Mouse (Mus musculus): ENCODE data around the gene Diablo. TPM values are rescaled to one million over a fixed set of nuclear protein-coding genes. Genes with fewer than 3 reads are reported as not detected.
A peak's percentile ranks its signal among the peaks of the same experiment; 100 is the strongest.

Diablo gene
- polyA plus RNA-seq, 1 experiment from 2014 or later, result 95.1 TPM

GRCm38 (mm10) chr5:123530056-123530455, 6.1 kb upstream of the Diablo start:
- no peaks in the 10 kb centered on the region for H3K27me3 ChIP-seq (ENCODE audit: control insufficient read depth, insufficient read depth, low read length)
- no peak for ATAC-seq (replicated peaks; ENCODE audit: insufficient number of reproducible peaks, low FRiP score, low TSS enrichment)
- H3K4me1 ChIP-seq (ENCODE audit: control insufficient read depth, insufficient read depth, low read length), result no peaks in the 10 kb centered on the region
- no peak overlapping the region for H3K27ac ChIP-seq (ENCODE audit: low read depth, low read length)
- H3K4me2 ChIP-seq, result no peak overlapping the region
- H3K9me3 ChIP-seq (replicated peaks; ENCODE audit: control insufficient read depth, low read length), result no peaks in the 10 kb centered on the region
- no peak overlapping the region for H3K4me3 ChIP-seq (ENCODE audit: low read depth, low read length)
- H3K9ac ChIP-seq (ENCODE audit: low read depth, low read length), result no peak overlapping the region
- peaks cover 11% of the 10 kb centered on the region for H3K36me3 ChIP-seq (ENCODE audit: control insufficient read depth, insufficient read depth, low read length)
- 92% methylated on average over 8 of the region's 8 CpGs for WGBS (ENCODE audit: insufficient replicate concordance)

GRCm38 (mm10) chr5:123528641-123529040, 4.7 kb upstream of the Diablo start:
- Histone ChIP-seq H3K27me3 (ENCODE audit: control insufficient read depth, insufficient read depth, low read length) (no peaks in the 10 kb centered on the region), H3K4me2 (no peak overlapping the region), H3K4me1 (ENCODE audit: control insufficient read depth, insufficient read depth, low read length) (peaks cover 4% of the 10 kb centered on the region), H3K9me3 (replicated peaks; ENCODE audit: control insufficient read depth, low read length) (no peaks in the 10 kb centered on the region), H3K36me3 (ENCODE audit: control insufficient read depth, insufficient read depth, low read length) (peaks cover 7% of the 10 kb centered on the region), H3K4me3 (ENCODE audit: low read depth, low read length) (no peak overlapping the region), H3K9ac (ENCODE audit: low read depth, low read length) (no peak overlapping the region), H3K27ac (ENCODE audit: low read depth, low read length) (no peak overlapping the region)
- no peak for ATAC-seq (replicated peaks; ENCODE audit: insufficient number of reproducible peaks, low FRiP score, low TSS enrichment)
- 65% methylated on average over 7 of the region's 7 CpGs for WGBS (ENCODE audit: insufficient replicate concordance)

GRCm38 (mm10) chr5:123525916-123526495, 2.0 kb upstream of the Diablo start:
- Histone ChIP-seq H3K9me3 (replicated peaks; ENCODE audit: control insufficient read depth, low read length) (no peaks in the 10 kb centered on the region), H3K36me3 (ENCODE audit: control insufficient read depth, insufficient read depth, low read length) (no peaks in the 10 kb centered on the region), H3K4me1 (ENCODE audit: control insufficient read depth, insufficient read depth, low read length) (peaks cover 12% of the 10 kb centered on the region), H3K27ac (ENCODE audit: low read depth, low read length) (no peak overlapping the region), H3K4me3 (ENCODE audit: low read depth, low read length) (no peak overlapping the region), H3K9ac (ENCODE audit: low read depth, low read length) (no peak overlapping the region), H3K27me3 (ENCODE audit: control insufficient read depth, insufficient read depth, low read length) (no peaks in the 10 kb centered on the region), H3K4me2 (no peak overlapping the region)
- ATAC-seq (replicated peaks; ENCODE audit: insufficient number of reproducible peaks, low FRiP score, low TSS enrichment), result no peak
- WGBS (ENCODE audit: insufficient replicate concordance), result 87% methylated on average over 9 of the region's 9 CpGs

- Histone ChIP-seq H3K9ac (ENCODE audit: low read depth, low read length) (no peak within 1 kb of the TSS; the same call in 1 of the 2 replicates), H3K4me2 (peak within 1 kb of the TSS; percentile 74), H3K27ac (ENCODE audit: low read depth, low read length) (no peak within 1 kb of the TSS), H3K9me3 (replicated peaks; ENCODE audit: control insufficient read depth, low read length) (no peaks in the 10 kb centered on the region), H3K4me3 (ENCODE audit: low read depth, low read length) (peak within 1 kb of the TSS; percentile 87), H3K4me1 (ENCODE audit: control insufficient read depth, insufficient read depth, low read length) (peaks cover 12% of the 10 kb centered on the region), H3K36me3 (ENCODE audit: control insufficient read depth, insufficient read depth, low read length) (no peaks in the 10 kb centered on the region), H3K27me3 (ENCODE audit: control insufficient read depth, insufficient read depth, low read length) (no peaks in the 10 kb centered on the region)
- 76% methylated on average over 7 of the region's 7 CpGs for WGBS (ENCODE audit: insufficient replicate concordance)
- no peak for ATAC-seq (replicated peaks; ENCODE audit: insufficient number of reproducible peaks, low FRiP score, low TSS enrichment)
Measured at GRCm38 (mm10) chr5:123525281-123525680, 1.3 kb upstream of the Diablo start, which contains the start of gene Gm49027. Gene Gm49027 (minus strand): TSS chr5:123525488.

GRCm38 (mm10) chr5:123524393-123524750, 396 bp upstream of the Diablo start:
- Histone ChIP-seq H3K4me1 (ENCODE audit: control insufficient read depth, insufficient read depth, low read length) (peaks cover 12% of the 10 kb centered on the region), H3K36me3 (ENCODE audit: control insufficient read depth, insufficient read depth, low read length) (0 out of 2 replicates have a peak, but pooled peaks cover 2% of the 10 kb centered on the region), H3K27ac (ENCODE audit: low read depth, low read length) (no peak overlapping the region), H3K4me2 (peak overlapping the region; percentile 74), H3K9ac (ENCODE audit: low read depth, low read length) (no peak overlapping the region; the same call in 1 of the 2 replicates), H3K9me3 (replicated peaks; ENCODE audit: control insufficient read depth, low read length) (no peaks in the 10 kb centered on the region), H3K4me3 (ENCODE audit: low read depth, low read length) (peak overlapping the region; percentile 87), H3K27me3 (ENCODE audit: control insufficient read depth, insufficient read depth, low read length) (no peaks in the 10 kb centered on the region)
- ATAC-seq (replicated peaks; ENCODE audit: insufficient number of reproducible peaks, low FRiP score, low TSS enrichment), result peak; percentile 93
- under 1% methylated on average over 25 of the region's 27 CpGs for WGBS (ENCODE audit: insufficient replicate concordance)

GRCm38 (mm10) chr5:123522166-123522565, 1.8 kb downstream of the Diablo start:
- Histone ChIP-seq H3K4me2 (no peak overlapping the region), H3K4me3 (ENCODE audit: low read depth, low read length) (no peak overlapping the region), H3K9ac (ENCODE audit: low read depth, low read length) (no peak overlapping the region), H3K9me3 (replicated peaks; ENCODE audit: control insufficient read depth, low read length) (no peaks in the 10 kb centered on the region), H3K27me3 (ENCODE audit: control insufficient read depth, insufficient read depth, low read length) (no peaks in the 10 kb centered on the region), H3K4me1 (ENCODE audit: control insufficient read depth, insufficient read depth, low read length) (peaks cover 12% of the 10 kb centered on the region), H3K27ac (ENCODE audit: low read depth, low read length) (no peak overlapping the region), H3K36me3 (ENCODE audit: control insufficient read depth, insufficient read depth, low read length) (peaks cover 4% of the 10 kb centered on the region; the same call in 1 of the 2 replicates)
- ATAC-seq (replicated peaks; ENCODE audit: insufficient number of reproducible peaks, low FRiP score, low TSS enrichment), result no peak
- 68% methylated on average over 1 of the region's 1 CpGs for WGBS (ENCODE audit: insufficient replicate concordance)

GRCm38 (mm10) chr5:123521621-123522020, 2.4 kb downstream of the Diablo start:
- Histone ChIP-seq H3K4me2 (no peak overlapping the region), H3K4me3 (ENCODE audit: low read depth, low read length) (no peak overlapping the region), H3K9ac (ENCODE audit: low read depth, low read length) (no peak overlapping the region), H3K27ac (ENCODE audit: low read depth, low read length) (no peak overlapping the region), H3K4me1 (ENCODE audit: control insufficient read depth, insufficient read depth, low read length) (peaks cover 12% of the 10 kb centered on the region), H3K27me3 (ENCODE audit: control insufficient read depth, insufficient read depth, low read length) (no peaks in the 10 kb centered on the region), H3K36me3 (ENCODE audit: control insufficient read depth, insufficient read depth, low read length) (peaks cover 8% of the 10 kb centered on the region; the same call in 1 of the 2 replicates), H3K9me3 (replicated peaks; ENCODE audit: control insufficient read depth, low read length) (no peaks in the 10 kb centered on the region)
- no peak for ATAC-seq (replicated peaks; ENCODE audit: insufficient number of reproducible peaks, low FRiP score, low TSS enrichment)
- 95% methylated on average over 1 of the region's 1 CpGs for WGBS (ENCODE audit: insufficient replicate concordance)

GRCm38 (mm10) chr5:123520666-123521065, 3.3 kb downstream of the Diablo start:
- 81% methylated on average over 9 of the region's 9 CpGs for WGBS (ENCODE audit: insufficient replicate concordance)

GRCm38 (mm10) chr5:123514871-123515270, 9.1 kb downstream of the Diablo start:
- Histone ChIP-seq H3K27me3 (ENCODE audit: control insufficient read depth, insufficient read depth, low read length) (peaks cover 8% of the 10 kb centered on the region; the same call in 1 of the 2 replicates), H3K4me3 (ENCODE audit: low read depth, low read length) (no peak overlapping the region), H3K9ac (ENCODE audit: low read depth, low read length) (no peak overlapping the region), H3K4me2 (no peak overlapping the region), H3K9me3 (replicated peaks; ENCODE audit: control insufficient read depth, low read length) (no peaks in the 10 kb centered on the region), H3K36me3 (ENCODE audit: control insufficient read depth, insufficient read depth, low read length) (peaks cover 13% of the 10 kb centered on the region; the same call in 1 of the 2 replicates), H3K4me1 (ENCODE audit: control insufficient read depth, insufficient read depth, low read length) (no peaks in the 10 kb centered on the region), H3K27ac (ENCODE audit: low read depth, low read length) (no peak overlapping the region)
- no peak for ATAC-seq (replicated peaks; ENCODE audit: insufficient number of reproducible peaks, low FRiP score, low TSS enrichment)
- WGBS (ENCODE audit: insufficient replicate concordance), result 83% methylated on average over 5 of the region's 5 CpGs

More at GRCm38 (mm10) chr5:123520666-123521065, 3.3 kb downstream of the Diablo start:
- Histone ChIP-seq H3K9me3 (replicated peaks; ENCODE audit: control insufficient read depth, low read length) (no peaks in the 10 kb centered on the region), H3K9ac (ENCODE audit: low read depth, low read length) (no peak overlapping the region), H3K27me3 (ENCODE audit: control insufficient read depth, insufficient read depth, low read length) (no peaks in the 10 kb centered on the region), H3K4me1 (ENCODE audit: control insufficient read depth, insufficient read depth, low read length) (peaks cover 12% of the 10 kb centered on the region), H3K36me3 (ENCODE audit: control insufficient read depth, insufficient read depth, low read length) (peaks cover 8% of the 10 kb centered on the region; the same call in 1 of the 2 replicates), H3K4me3 (ENCODE audit: low read depth, low read length) (no peak overlapping the region), H3K27ac (ENCODE audit: low read depth, low read length) (no peak overlapping the region), H3K4me2 (no peak overlapping the region)
- no peak for ATAC-seq (replicated peaks; ENCODE audit: insufficient number of reproducible peaks, low FRiP score, low TSS enrichment)

All from heart, embryonic 11.5 days (tissue).